Mouse (Mus musculus): ENCODE measurements at regions not wholly inside any gene's neighbourhood (a gene's known extent, or its start where the extent isn't known, plus 50 kb on each side); places are given as distances from the start of the nearest gene placed in this dataset.

DNA sequence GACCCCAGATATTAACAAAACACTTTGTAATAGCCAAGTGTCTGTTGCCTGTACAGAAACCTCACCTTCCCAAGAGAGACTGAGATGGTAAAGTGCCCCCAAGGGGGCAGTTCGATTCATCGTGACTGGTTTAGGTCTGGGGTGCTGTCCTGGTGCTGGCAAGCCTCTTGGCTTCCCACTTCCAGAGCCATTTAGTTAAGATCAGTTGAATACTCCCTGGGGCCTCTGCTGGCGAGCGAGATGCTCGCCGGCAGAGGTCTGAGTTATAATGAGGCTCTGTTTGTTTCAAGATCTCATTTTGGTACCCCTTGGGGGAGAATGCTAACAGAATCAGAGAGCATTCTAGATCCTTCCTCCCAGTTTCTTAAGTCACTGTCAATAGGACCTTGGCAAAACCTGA, 118.7 kb upstream of the Gdf10 start:
- TF ChIP-seq POLR2A (IDR thresholded peaks at IDR 0.05; ENCODE audit: insufficient read depth, low read length) (no peak), EP300 (IDR thresholded peaks at IDR 0.05; ENCODE audit: insufficient read depth, low read depth, low read length) (no peak), CTCF (IDR thresholded peaks at IDR 0.05; ENCODE audit: low read depth, low read length) (no peak)
- H3K27me3 ChIP-seq (ENCODE audit: control insufficient read depth, insufficient read depth, low read length, poor library complexity, severe bottlenecking), result no peaks in the 10 kb centered on the region
- H3K9ac ChIP-seq (ENCODE audit: low read depth, poor library complexity, severe bottlenecking), result no peak overlapping the region
- no peaks in the 10 kb centered on the region for H3K36me3 ChIP-seq (ENCODE audit: control insufficient read depth, insufficient read depth, low read length, poor library complexity, severe bottlenecking)
- H3K9me3 ChIP-seq (replicated peaks; ENCODE audit: control insufficient read depth, insufficient read depth, low read length, poor library complexity, severe bottlenecking), result no peaks in the 10 kb centered on the region; the same call in 1 of the 2 replicates
- no peaks in the 10 kb centered on the region for H3K4me1 ChIP-seq (ENCODE audit: control insufficient read depth, insufficient read depth, low read length)
- H3K27ac ChIP-seq (ENCODE audit: insufficient read depth, low read length), result no peak overlapping the region
- no peak overlapping the region for H3K4me3 ChIP-seq (ENCODE audit: low read depth, low read length)

- no peak overlapping the region for H3K9ac ChIP-seq (ENCODE audit: low read depth, poor library complexity, severe bottlenecking)
Observed at GRCm38 (mm10) chr14:33807196-33807595, 116.2 kb upstream of the Gdf10 start.

DNA sequence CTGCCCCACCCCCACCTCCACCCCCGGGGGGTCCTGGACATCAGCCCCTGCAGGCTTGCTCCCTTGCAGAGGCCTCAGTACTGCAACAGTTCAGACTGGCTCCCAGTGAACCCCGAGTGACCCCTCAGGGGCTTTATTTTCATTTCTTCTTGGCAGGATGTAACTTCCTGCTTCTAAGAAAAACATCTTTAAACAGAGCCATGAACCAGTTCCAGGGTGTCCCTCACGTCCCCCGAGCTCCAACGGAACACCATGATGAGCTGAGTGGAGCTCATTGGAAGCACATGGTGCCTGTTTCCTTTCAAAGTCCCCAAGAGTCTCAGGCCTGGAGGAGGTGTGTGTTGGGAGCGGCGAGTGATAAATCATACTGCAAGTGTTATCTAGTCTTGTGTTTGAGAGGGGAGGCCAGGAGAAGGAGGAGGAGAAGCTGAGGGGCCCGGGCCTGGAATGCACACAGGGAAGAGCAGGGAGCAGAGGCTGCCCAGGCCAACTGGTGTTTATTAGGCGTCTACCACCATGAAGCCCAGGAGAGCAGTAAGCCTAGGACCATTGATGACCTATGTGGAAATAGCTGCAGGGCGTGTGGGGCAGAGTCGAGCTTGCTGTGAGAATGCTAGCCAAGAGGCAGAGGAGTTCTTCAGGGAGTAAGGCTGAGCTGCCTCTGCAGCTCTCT, 114.7 kb upstream of the Gdf10 start:
- Histone ChIP-seq H3K4me1 (ENCODE audit: control insufficient read depth, insufficient read depth, low read length) (no peaks in the 10 kb centered on the region), H3K9ac (ENCODE audit: low read depth, poor library complexity, severe bottlenecking) (no peak overlapping the region), H3K4me3 (ENCODE audit: low read depth, low read length) (no peak overlapping the region), H3K36me3 (ENCODE audit: control insufficient read depth, insufficient read depth, low read length, poor library complexity, severe bottlenecking) (no peaks in the 10 kb centered on the region), H3K9me3 (replicated peaks; ENCODE audit: control insufficient read depth, insufficient read depth, low read length, poor library complexity, severe bottlenecking) (no peaks in the 10 kb centered on the region), H3K27ac (ENCODE audit: insufficient read depth, low read length) (no peak overlapping the region), H3K27me3 (ENCODE audit: control insufficient read depth, insufficient read depth, low read length, poor library complexity, severe bottlenecking) (no peaks in the 10 kb centered on the region)
- no peak for TF ChIP-seq EP300 (IDR thresholded peaks at IDR 0.05; ENCODE audit: insufficient read depth, low read depth, low read length)
- TF ChIP-seq CTCF (IDR thresholded peaks at IDR 0.05; ENCODE audit: low read depth, low read length), result no peak
- no peak for TF ChIP-seq POLR2A (IDR thresholded peaks at IDR 0.05; ENCODE audit: insufficient read depth, low read length)

More at GRCm38 (mm10) chr14:33807196-33807595, 116.2 kb upstream of the Gdf10 start:
- Histone ChIP-seq H3K9me3 (replicated peaks; ENCODE audit: control insufficient read depth, insufficient read depth, low read length, poor library complexity, severe bottlenecking) (no peaks in the 10 kb centered on the region; the same call in 1 of the 2 replicates), H3K4me1 (ENCODE audit: control insufficient read depth, insufficient read depth, low read length) (no peaks in the 10 kb centered on the region), H3K4me3 (ENCODE audit: low read depth, low read length) (no peak overlapping the region), H3K36me3 (ENCODE audit: control insufficient read depth, insufficient read depth, low read length, poor library complexity, severe bottlenecking) (no peaks in the 10 kb centered on the region), H3K27ac (ENCODE audit: insufficient read depth, low read length) (no peak overlapping the region), H3K27me3 (ENCODE audit: control insufficient read depth, insufficient read depth, low read length, poor library complexity, severe bottlenecking) (no peaks in the 10 kb centered on the region)
- no peak for TF ChIP-seq EP300 (IDR thresholded peaks at IDR 0.05; ENCODE audit: insufficient read depth, low read depth, low read length)
- no peak for TF ChIP-seq CTCF (IDR thresholded peaks at IDR 0.05; ENCODE audit: low read depth, low read length)
- TF ChIP-seq POLR2A (IDR thresholded peaks at IDR 0.05; ENCODE audit: insufficient read depth, low read length), result no peak

DNA sequence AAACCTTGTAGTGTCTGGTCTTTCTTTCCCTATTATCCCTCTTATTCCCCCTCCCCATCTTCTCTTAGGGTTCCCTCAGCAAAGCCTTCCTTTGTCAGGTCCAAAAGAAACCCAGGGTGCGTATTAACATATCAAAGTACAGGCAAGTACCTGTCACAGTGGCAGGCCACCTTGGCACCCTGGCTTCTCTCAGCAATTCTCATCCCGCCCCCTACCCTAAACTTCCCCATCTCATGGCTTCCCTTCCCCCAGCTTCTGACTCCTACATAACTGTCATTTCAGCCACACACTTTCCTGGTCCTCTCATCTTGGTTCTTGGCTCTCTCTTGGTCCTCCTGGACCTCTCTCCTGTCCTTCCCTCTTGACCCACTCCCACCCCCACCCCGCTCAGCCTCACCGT, 112.8 kb upstream of the Gdf10 start:
- Histone ChIP-seq H3K36me3 (ENCODE audit: control insufficient read depth, insufficient read depth, low read length, poor library complexity, severe bottlenecking) (no peaks in the 10 kb centered on the region), H3K4me1 (ENCODE audit: control insufficient read depth, insufficient read depth, low read length) (no peaks in the 10 kb centered on the region), H3K9ac (ENCODE audit: low read depth, poor library complexity, severe bottlenecking) (no peak overlapping the region), H3K27me3 (ENCODE audit: control insufficient read depth, insufficient read depth, low read length, poor library complexity, severe bottlenecking) (no peaks in the 10 kb centered on the region), H3K9me3 (replicated peaks; ENCODE audit: control insufficient read depth, insufficient read depth, low read length, poor library complexity, severe bottlenecking) (no peaks in the 10 kb centered on the region), H3K4me3 (ENCODE audit: low read depth, low read length) (no peak overlapping the region), H3K27ac (ENCODE audit: insufficient read depth, low read length) (no peak overlapping the region)
- TF ChIP-seq POLR2A (IDR thresholded peaks at IDR 0.05; ENCODE audit: insufficient read depth, low read length) (no peak), EP300 (IDR thresholded peaks at IDR 0.05; ENCODE audit: insufficient read depth, low read depth, low read length) (no peak), CTCF (IDR thresholded peaks at IDR 0.05; ENCODE audit: low read depth, low read length) (no peak)

- Histone ChIP-seq H3K9me3 (replicated peaks; ENCODE audit: control insufficient read depth, insufficient read depth, low read length, poor library complexity, severe bottlenecking) (no peaks in the 10 kb centered on the region), H3K27ac (ENCODE audit: insufficient read depth, low read length) (no peak overlapping the region), H3K9ac (ENCODE audit: low read depth, poor library complexity, severe bottlenecking) (no peak overlapping the region), H3K4me1 (ENCODE audit: control insufficient read depth, insufficient read depth, low read length) (no peaks in the 10 kb centered on the region), H3K4me3 (ENCODE audit: low read depth, low read length) (no peak overlapping the region), H3K27me3 (ENCODE audit: control insufficient read depth, insufficient read depth, low read length, poor library complexity, severe bottlenecking) (no peaks in the 10 kb centered on the region), H3K36me3 (ENCODE audit: control insufficient read depth, insufficient read depth, low read length, poor library complexity, severe bottlenecking) (no peaks in the 10 kb centered on the region)
- TF ChIP-seq POLR2A (IDR thresholded peaks at IDR 0.05; ENCODE audit: insufficient read depth, low read length) (no peak), EP300 (IDR thresholded peaks at IDR 0.05; ENCODE audit: insufficient read depth, low read depth, low read length) (no peak), CTCF (IDR thresholded peaks at IDR 0.05; ENCODE audit: low read depth, low read length) (no peak)
Observed at GRCm38 (mm10) chr14:33811241-33811640, 112.1 kb upstream of the Gdf10 start.

DNA sequence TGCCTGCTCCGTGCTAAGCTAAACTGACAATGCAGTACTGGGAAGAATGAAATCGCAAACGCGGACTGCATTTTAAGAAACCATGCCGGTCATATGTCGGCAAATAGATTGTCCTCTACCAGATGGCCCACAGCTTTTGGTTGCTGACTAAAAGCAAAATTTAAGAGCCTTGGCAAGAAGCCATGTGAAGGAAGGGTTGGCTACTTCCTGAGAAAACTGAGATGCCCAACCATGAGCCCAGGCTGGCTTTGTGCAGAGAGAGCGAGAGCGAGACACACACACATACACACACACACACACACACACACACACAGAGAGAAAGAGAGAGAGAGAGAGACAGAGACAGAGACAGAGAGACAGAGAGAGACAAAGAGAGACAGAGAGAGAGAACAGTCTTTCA, 111.1 kb upstream of the Gdf10 start:
- H3K27ac ChIP-seq (ENCODE audit: insufficient read depth, low read length), result no peak overlapping the region
- H3K9me3 ChIP-seq (replicated peaks; ENCODE audit: control insufficient read depth, insufficient read depth, low read length, poor library complexity, severe bottlenecking), result no peaks in the 10 kb centered on the region
- H3K36me3 ChIP-seq (ENCODE audit: control insufficient read depth, insufficient read depth, low read length, poor library complexity, severe bottlenecking), result no peaks in the 10 kb centered on the region
- H3K4me1 ChIP-seq (ENCODE audit: control insufficient read depth, insufficient read depth, low read length), result no peaks in the 10 kb centered on the region
- TF ChIP-seq POLR2A (IDR thresholded peaks at IDR 0.05; ENCODE audit: insufficient read depth, low read length) (no peak), CTCF (IDR thresholded peaks at IDR 0.05; ENCODE audit: low read depth, low read length) (no peak), EP300 (IDR thresholded peaks at IDR 0.05; ENCODE audit: insufficient read depth, low read depth, low read length) (no peak)
- H3K27me3 ChIP-seq (ENCODE audit: control insufficient read depth, insufficient read depth, low read length, poor library complexity, severe bottlenecking), result no peaks in the 10 kb centered on the region
- no peak overlapping the region for H3K9ac ChIP-seq (ENCODE audit: low read depth, poor library complexity, severe bottlenecking)
- H3K4me3 ChIP-seq (ENCODE audit: low read depth, low read length), result no peak overlapping the region

Measured in ES-Bruce4 (cell line).